Mouse (Mus musculus) cerebellum, adult (tissue): ENCODE data around the gene Tshr.
"Not testable (repeated sequence)": the region's sequence is repeated elsewhere in the genome, so short reads cannot be mapped to it uniquely, and the experiment has no call there.

ENCODE experiments used
- ATAC-seq: cut with Nextera tagmentation; 2 replicates; pipeline ENCODE4 v1.9.2; 2017; ENCODE audit warnings: mild to moderate bottlenecking, moderate library complexity, mixed read lengths; ENCODE audit not compliant: insufficient number of reproducible peaks, low FRiP score, low TSS enrichment

The Tshr gene

GRCm38 (mm10) chr12:91585206-91585605 is 200.8 kb downstream of the Tshr start:
- ATAC-seq = no peak

- ATAC-seq = not testable (repeated sequence)
Observed at GRCm38 (mm10) chr12:91585815-91586214, 201.5 kb downstream of the Tshr start.

DNA sequence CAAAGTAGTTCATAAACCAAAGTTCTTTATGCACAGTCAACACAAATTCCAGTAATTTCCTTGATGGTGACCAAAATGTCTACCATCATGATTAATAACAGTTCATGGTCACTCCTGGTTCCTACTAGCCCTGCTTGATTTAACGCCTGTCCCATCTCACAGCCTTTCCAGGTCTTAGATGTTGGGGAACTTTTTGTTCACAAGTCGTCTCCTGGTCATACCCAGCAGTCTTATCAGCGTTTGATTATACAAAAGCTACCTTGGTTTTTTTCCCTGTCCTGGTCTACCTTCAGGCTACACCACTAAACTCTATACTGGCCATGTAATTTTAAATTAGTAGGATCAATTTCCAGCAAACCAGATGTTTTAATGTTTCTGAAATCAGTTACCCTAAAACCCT is 202.7 kb downstream of the Tshr start:
- no peak for ATAC-seq

DNA sequence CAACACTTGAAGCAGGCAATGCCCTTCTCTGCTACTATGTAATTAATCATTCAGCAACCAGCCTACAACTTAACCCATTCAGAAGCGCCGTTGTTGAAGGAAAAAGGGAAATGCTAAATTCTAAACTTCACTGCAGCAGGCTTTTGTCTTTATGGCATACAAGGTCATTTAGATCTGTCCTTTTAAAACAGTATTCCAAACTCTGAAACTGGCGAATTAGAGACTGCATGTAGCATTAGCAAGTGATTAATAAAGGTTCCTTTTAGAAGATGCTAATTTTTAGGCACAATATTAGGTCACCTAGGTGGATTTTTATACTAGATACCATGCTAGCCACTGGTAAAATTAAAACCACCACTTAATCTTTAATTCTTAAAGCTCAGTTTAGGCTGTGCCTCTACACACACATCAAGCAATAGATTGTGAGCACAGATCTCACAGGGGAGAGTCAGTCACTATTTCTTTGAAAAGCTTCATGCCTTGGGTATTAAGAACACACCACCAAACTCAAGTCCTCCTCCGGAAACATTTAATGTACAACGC is 203.2 kb downstream of the Tshr start:
- no peak for ATAC-seq

- ATAC-seq = peak; percentile 87
Observed at GRCm38 (mm10) chr12:91588176-91588669, 203.9 kb downstream of the Tshr start.

- ATAC-seq = no peak
Observed at GRCm38 (mm10) chr12:91588670-91589541, 204.5 kb downstream of the Tshr start.

DNA sequence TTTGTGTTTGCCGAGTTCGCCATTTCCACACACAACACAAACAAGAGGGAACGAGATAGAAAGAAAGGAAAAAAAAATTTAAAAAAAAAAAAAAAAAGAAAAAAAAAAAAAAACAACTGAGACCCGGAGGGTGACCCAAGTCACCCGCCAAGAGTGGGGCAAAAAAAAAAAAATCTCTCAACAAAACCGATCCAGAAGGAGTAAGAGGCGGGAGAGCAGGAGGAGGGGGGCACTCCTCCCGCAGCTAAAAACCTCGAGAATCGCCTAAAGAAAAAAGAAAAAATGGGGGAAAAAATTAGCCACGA is 205.1 kb downstream of the Tshr start:
- peak; percentile 0; the same call in 1 of the 2 replicates for ATAC-seq

DNA sequence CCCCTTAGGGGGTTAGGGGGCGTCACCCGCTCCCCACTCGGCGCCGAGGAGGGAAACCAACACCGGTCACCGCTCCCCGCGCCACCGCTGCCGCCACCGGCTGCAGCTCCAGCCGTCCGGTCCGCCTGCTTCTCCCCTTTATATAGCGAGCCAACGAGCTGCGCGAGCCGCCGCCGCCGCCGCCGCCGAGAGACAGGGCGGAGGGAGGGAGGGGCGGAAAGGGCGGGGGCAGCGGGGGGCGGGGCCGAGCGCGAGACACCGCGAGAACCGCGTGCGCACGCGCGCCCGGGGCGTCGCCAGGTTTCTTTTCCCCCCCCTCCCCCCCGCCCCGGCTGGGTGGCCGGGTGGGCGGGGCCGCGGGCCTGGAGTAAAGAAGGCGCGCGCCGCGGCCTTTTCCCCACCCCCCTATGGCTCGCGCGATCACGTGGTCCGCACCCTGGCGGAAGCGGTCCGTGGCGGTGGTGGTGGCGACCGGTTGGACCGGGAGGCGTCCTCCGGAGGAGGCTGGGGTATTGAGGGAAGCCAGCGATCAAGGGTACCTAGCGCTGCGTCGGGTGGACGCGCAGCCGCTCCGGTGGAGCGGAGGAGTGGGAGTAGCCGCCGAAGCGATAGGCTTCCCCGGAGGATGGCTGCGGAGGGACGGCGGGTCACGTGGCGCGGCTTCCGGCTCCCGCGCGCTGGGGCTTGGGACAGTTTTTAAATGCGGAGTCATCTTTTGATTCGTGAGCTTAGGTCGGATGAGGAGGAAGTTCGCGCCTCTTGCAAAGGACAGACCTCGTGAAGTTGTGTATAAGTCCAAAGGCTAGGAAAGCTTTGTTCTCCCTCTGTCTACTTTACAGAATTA is 205.7 kb downstream of the Tshr start, which contains the start of gene Gtf2a1:
TSS of gene Gtf2a1 (minus strand) at position 641 of the 844 bp plus-strand sequence.
- ATAC-seq = peak; percentile 71

DNA sequence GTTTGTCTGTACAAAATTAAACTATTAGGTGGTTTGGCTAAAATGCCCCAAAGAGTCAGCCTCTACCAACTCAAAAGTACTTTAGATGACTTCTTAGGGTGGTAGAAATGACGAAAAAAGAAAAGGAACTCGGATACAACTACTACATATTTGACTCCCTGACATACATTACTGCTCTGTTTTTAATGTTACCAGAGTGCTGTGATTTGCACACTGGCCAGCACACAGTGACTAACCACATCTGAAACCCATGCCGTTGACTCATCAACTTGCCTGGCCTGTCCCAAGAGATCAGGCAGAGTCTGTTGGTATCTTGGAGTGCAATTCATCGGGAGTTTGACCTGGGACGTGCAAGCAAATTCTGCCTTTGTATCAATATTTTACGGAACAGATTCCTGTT is 206.4 kb downstream of the Tshr start:
- ATAC-seq = no peak

- ATAC-seq = no peak
Observed at GRCm38 (mm10) chr12:91591191-91591590, 206.8 kb downstream of the Tshr start.

DNA sequence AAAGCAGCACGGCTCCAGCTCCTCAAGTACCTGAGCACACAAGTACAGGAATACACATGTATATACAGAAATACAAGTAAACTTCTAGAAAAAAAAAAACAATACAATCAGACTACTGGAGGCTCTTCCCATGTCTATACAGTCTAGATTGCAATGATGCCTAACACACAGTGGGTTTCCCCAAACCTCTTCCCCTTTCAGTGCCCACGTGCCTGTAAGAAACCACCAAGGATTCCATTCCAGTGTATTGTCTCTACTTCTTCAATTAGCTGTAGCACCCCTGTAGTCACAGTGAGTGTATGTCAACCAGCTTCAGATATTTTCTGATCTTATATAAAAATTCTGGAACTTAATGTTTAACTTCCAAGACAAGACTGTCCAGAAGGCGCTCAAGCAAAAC is 207.8 kb downstream of the Tshr start:
- ATAC-seq = no peak
